Mouse (Mus musculus) splenic B cell, adult 2 months (primary cell): Measurements from ENCODE around the gene Pidd1.
"Not testable (repeated sequence)": the region's sequence is repeated elsewhere in the genome, so short reads cannot be mapped to it uniquely, and the experiment has no call there.

ENCODE experiments used
- DNase-seq: peaks from one replicate; pipeline ENCODE4 v3.0.0-alpha.2; 2011; ENCODE audit warnings: low read depth, low spot score
- H3K27me3 ChIP-seq: 2 replicates; pipeline ENCODE4 v1.6.1; 2012; ENCODE audit warnings: mild to moderate bottlenecking, low read length, moderate library complexity, mixed read lengths; ENCODE audit not compliant: control insufficient read depth, poor library complexity, insufficient read depth, severe bottlenecking
- H3K36me3 ChIP-seq: 2 replicates; pipeline ENCODE4 v1.6.1; 2012; ENCODE audit warnings: mild to moderate bottlenecking, low read length, moderate library complexity, mixed read lengths; ENCODE audit not compliant: control insufficient read depth, poor library complexity, insufficient read depth, severe bottlenecking

The Pidd1 gene

GRCm38 (mm10) chr7:141408833-141409232 lies 35.0 kb downstream of the Pidd1 start:
- no peaks in the 10 kb centered on the region for H3K36me3 ChIP-seq
- no peaks in the 10 kb centered on the region for H3K27me3 ChIP-seq
- DNase-seq, result peak; percentile 87

- H3K36me3 ChIP-seq, DNase-seq, H3K27me3 ChIP-seq: not testable (repeated sequence)
Observed at GRCm38 (mm10) chr7:141407670-141408069, 36.2 kb downstream of the Pidd1 start.

GRCm38 (mm10) chr7:141405466-141405865 lies 38.4 kb downstream of the Pidd1 start:
- H3K27me3 ChIP-seq, result no peaks in the 10 kb centered on the region

GRCm38 (mm10) chr7:141403305-141403704 lies 40.5 kb downstream of the Pidd1 start:
- Histone ChIP-seq H3K36me3 (peaks cover 23% of the 10 kb centered on the region), H3K27me3 (no peaks in the 10 kb centered on the region)
- peak; percentile 76 for DNase-seq

More at GRCm38 (mm10) chr7:141405466-141405865, 38.4 kb downstream of the Pidd1 start:
- DNase-seq, result no peak
- peaks cover 14% of the 10 kb centered on the region; the same call in 1 of the 2 replicates for H3K36me3 ChIP-seq

- Histone ChIP-seq H3K27me3 (no peaks in the 10 kb centered on the region; the same call in 1 of the 2 replicates), H3K36me3 (peaks cover 16% of the 10 kb centered on the region)
- no peak for DNase-seq
Observed at GRCm38 (mm10) chr7:141395348-141395747, 48.5 kb downstream of the Pidd1 start.

GRCm38 (mm10) chr7:141394771-141395170 lies 49.1 kb downstream of the Pidd1 start:
- Histone ChIP-seq H3K27me3 (no peaks in the 10 kb centered on the region; the same call in 1 of the 2 replicates), H3K36me3 (peaks cover 10% of the 10 kb centered on the region)
- DNase-seq, result peak; percentile 78

- no peak for DNase-seq
Observed at GRCm38 (mm10) chr7:141394158-141394557, 49.7 kb downstream of the Pidd1 start.

GRCm38 (mm10) chr7:141392552-141393222 lies 51.1 kb downstream of the Pidd1 start:
- DNase-seq, result peak; percentile 17
- Histone ChIP-seq H3K36me3 (peaks cover 7% of the 10 kb centered on the region; the same call in 1 of the 2 replicates), H3K27me3 (no peaks in the 10 kb centered on the region; the same call in 1 of the 2 replicates)

More at GRCm38 (mm10) chr7:141394158-141394557, 49.7 kb downstream of the Pidd1 start:
- H3K27me3 ChIP-seq, result no peaks in the 10 kb centered on the region; the same call in 1 of the 2 replicates
- peaks cover 9% of the 10 kb centered on the region for H3K36me3 ChIP-seq

- Histone ChIP-seq H3K27me3 (no peaks in the 10 kb centered on the region; the same call in 1 of the 2 replicates), H3K36me3 (peaks cover 7% of the 10 kb centered on the region; the same call in 1 of the 2 replicates)
- peak; percentile 95 for DNase-seq
Observed at GRCm38 (mm10) chr7:141391625-141392551, 51.9 kb downstream of the Pidd1 start, which contains the start of gene Taldo1. Taldo1 (plus strand) TSS chr7:141392199.

GRCm38 (mm10) chr7:141390326-141391259 lies 53.2 kb downstream of the Pidd1 start:
- no peak for DNase-seq
- Histone ChIP-seq H3K27me3 (no peaks in the 10 kb centered on the region; the same call in 1 of the 2 replicates), H3K36me3 (no peaks in the 10 kb centered on the region)

- H3K36me3 ChIP-seq, result no peaks in the 10 kb centered on the region
- no peak for DNase-seq
- H3K27me3 ChIP-seq, result no peaks in the 10 kb centered on the region
Observed at GRCm38 (mm10) chr7:141388487-141389109, 55.2 kb downstream of the Pidd1 start.
